In genomic region chr11:97041022-97041899, GRCm38 (mm10) we compare ENCODE assay signal across 8 mouse cellular contexts. TPM values are rescaled to one million over a fixed set of nuclear protein-coding genes. Genes with fewer than 3 reads are reported as not detected.
DNase-seq lines count a peak whose midpoint lies in the region; ATAC-seq and TF ChIP-seq lines count a peak whose summit lies in the region.

Gene Lrrc46, minus strand, starts transcription at chr11:97041407.
Gene Mrpl10, plus strand, starts transcription at chr11:97041560.

- TF ChIP-seq CTCF in stomach, postnatal 0 days (IDR thresholded peaks at IDR 0.05; ENCODE audit: low read depth) = no peak

- peak; percentile 86; the same call in 1 of the 2 replicates for ATAC-seq in cerebellum, adult (ENCODE audit: insufficient number of reproducible peaks, low FRiP score, low TSS enrichment)
- ATAC-seq in forebrain, embryonic 13.5 days = peak; percentile 93
- ATAC-seq in liver, embryonic 16.5 days (ENCODE audit: low read depth) = peak; percentile 87
- peak; percentile 91 for ATAC-seq in neural tube, embryonic 12.5 days (ENCODE audit: low FRiP score, low read depth)
- peak; percentile 90 for ATAC-seq in stomach, postnatal 0 days (ENCODE audit: low FRiP score, low TSS enrichment)

- H3K4me2 ChIP-seq in forebrain, embryonic 13.5 days = peak within 1 kb of the TSS; percentile 75
- peak within 1 kb of the TSS; percentile 77 for H3K4me2 ChIP-seq in liver, embryonic 16.5 days (ENCODE audit: low read depth, low read length)
- H3K4me2 ChIP-seq in neural tube, embryonic 12.5 days (replicated peaks) = peak within 1 kb of the TSS; percentile 77
- H3K4me2 ChIP-seq in stomach, postnatal 0 days (replicated peaks; ENCODE audit: low read depth) = peak within 1 kb of the TSS; percentile 81

- no peak for TF ChIP-seq EP300 in stomach, postnatal 0 days (optimal IDR thresholded peaks at IDR 0.05)

- intact Hi-C loops in heart, postnatal 10 days (cut with DNase I) = no loop called here

- H3K36me3 ChIP-seq in forebrain, embryonic 13.5 days (ENCODE audit: poor library complexity, severe bottlenecking) = peaks cover 20% of the 10 kb centered on the region
- H3K36me3 ChIP-seq in liver, embryonic 16.5 days (ENCODE audit: control insufficient read depth, insufficient read depth) = no peaks in the 10 kb centered on the region; the same call in 1 of the 2 replicates
- peaks cover 13% of the 10 kb centered on the region; the same call in 1 of the 2 replicates for H3K36me3 ChIP-seq in neural tube, embryonic 12.5 days
- H3K36me3 ChIP-seq in stomach, postnatal 0 days (ENCODE audit: control insufficient read depth, insufficient read depth, low read length) = no peaks in the 10 kb centered on the region

- no peaks in the 10 kb centered on the region for H3K9me3 ChIP-seq in forebrain, embryonic 13.5 days (replicated peaks)
- H3K9me3 ChIP-seq in liver, embryonic 16.5 days (replicated peaks; ENCODE audit: control insufficient read depth, low read length) = no peaks in the 10 kb centered on the region
- no peaks in the 10 kb centered on the region for H3K9me3 ChIP-seq in neural tube, embryonic 12.5 days
- H3K9me3 ChIP-seq in stomach, postnatal 0 days (ENCODE audit: control insufficient read depth, low read length) = no peaks in the 10 kb centered on the region

- H3K4me1 ChIP-seq in forebrain, embryonic 13.5 days = peaks cover 11% of the 10 kb centered on the region
- H3K4me1 ChIP-seq in liver, embryonic 16.5 days (ENCODE audit: control insufficient read depth, low read depth, low read length) = peaks cover 12% of the 10 kb centered on the region
- H3K4me1 ChIP-seq in neural tube, embryonic 12.5 days = peaks cover 8% of the 10 kb centered on the region
- 0 out of 2 replicates have a peak, but pooled peaks cover 3% of the 10 kb centered on the region for H3K4me1 ChIP-seq in stomach, postnatal 0 days (replicated peaks; ENCODE audit: control insufficient read depth, insufficient read depth)

- no peaks in the 10 kb centered on the region for H3K27me3 ChIP-seq in forebrain, embryonic 13.5 days
- no peaks in the 10 kb centered on the region for H3K27me3 ChIP-seq in liver, embryonic 16.5 days (ENCODE audit: control insufficient read depth, insufficient read depth, low read depth, low read length)
- H3K27me3 ChIP-seq in neural tube, embryonic 12.5 days (replicated peaks) = no peaks in the 10 kb centered on the region
- no peaks in the 10 kb centered on the region for H3K27me3 ChIP-seq in stomach, postnatal 0 days (ENCODE audit: control insufficient read depth, insufficient read depth, low read length)

- WGBS in forebrain, embryonic 13.5 days = under 1% methylated on average over 40 of the region's 48 CpGs
- WGBS in liver, embryonic 16.5 days (ENCODE audit: insufficient replicate concordance) = under 1% methylated on average over 48 of the region's 48 CpGs
- WGBS in neural tube, embryonic 12.5 days = under 1% methylated on average over 48 of the region's 48 CpGs
- WGBS in stomach, postnatal 0 days = under 1% methylated on average over 43 of the region's 48 CpGs

- peak; percentile 95 for DNase-seq in ES-CJ7 (ENCODE audit: low read depth, low spot score)
- peak; percentile 91 for DNase-seq in heart, postnatal 10 days
- peak; percentile 95 for DNase-seq in kidney, postnatal 4 days
- peak; percentile 96 for DNase-seq in stomach, postnatal 0 days (ENCODE audit: low spot score)

- peak within 1 kb of the TSS; percentile 62; the same call in 1 of the 2 replicates for H3K27ac ChIP-seq in forebrain, embryonic 13.5 days
- H3K27ac ChIP-seq in liver, embryonic 16.5 days (ENCODE audit: low read length) = peak within 1 kb of the TSS; percentile 61
- H3K27ac ChIP-seq in neural tube, embryonic 12.5 days = no peak within 1 kb of the TSS
- H3K27ac ChIP-seq in stomach, postnatal 0 days (replicated peaks) = peak within 1 kb of the TSS; percentile 82

- peak within 1 kb of the TSS; percentile 70 for H3K4me3 ChIP-seq in forebrain, embryonic 13.5 days
- H3K4me3 ChIP-seq in liver, embryonic 16.5 days (ENCODE audit: low read depth, low read length) = peak within 1 kb of the TSS; percentile 79
- peak within 1 kb of the TSS; percentile 76 for H3K4me3 ChIP-seq in neural tube, embryonic 12.5 days
- H3K4me3 ChIP-seq in stomach, postnatal 0 days (ENCODE audit: low read depth, low read length) = peak within 1 kb of the TSS; percentile 72

- H3K9ac ChIP-seq in forebrain, embryonic 13.5 days = peak within 1 kb of the TSS; percentile 85
- peak within 1 kb of the TSS; percentile 82 for H3K9ac ChIP-seq in liver, embryonic 16.5 days (ENCODE audit: low read depth, low read length)
- H3K9ac ChIP-seq in neural tube, embryonic 12.5 days = peak within 1 kb of the TSS; percentile 82
- H3K9ac ChIP-seq in stomach, postnatal 0 days (ENCODE audit: low read length) = peak within 1 kb of the TSS; percentile 95

RNA-seq across cellular contexts. Expression of gene Lrrc46, which starts in this region (rescaled TPM):
- 3.0 and 3.6 TPM in 2 replicates for polyA plus RNA-seq in forebrain, embryonic 13.5 days (2015; fragmentation: Nextera tagmentation; extraction: Ambion mirVana)
- under 1 TPM; 0.31 to 0.45 TPM for total RNA-seq in heart, postnatal 10 days (2021)
- polyA plus RNA-seq in liver, embryonic 16.5 days (2015; fragmentation: Nextera tagmentation; extraction: Ambion mirVana) = 0.40 and 0.41 TPM in 2 replicates
- polyA plus RNA-seq in neural tube, embryonic 12.5 days (2016; fragmentation: Nextera tagmentation; extraction: Ambion mirVana) = 2.2 and 2.9 TPM in 2 replicates
- 0.36 and 0.45 TPM in 2 replicates for polyA plus RNA-seq in stomach, postnatal 0 days (2015; fragmentation: Nextera tagmentation; extraction: Ambion mirVana)

RNA-seq across cellular contexts. Expression of gene Mrpl10, which starts in this region (rescaled TPM):
- 59.3 and 60.7 TPM in 2 replicates for polyA plus RNA-seq in forebrain, embryonic 13.5 days (2015; fragmentation: Nextera tagmentation; extraction: Ambion mirVana)
- total RNA-seq in heart, postnatal 10 days (2021) = 10 to 100 TPM; 85.0 to 86.5 TPM
- 28.8 and 33.5 TPM in 2 replicates for polyA plus RNA-seq in liver, embryonic 16.5 days (2015; fragmentation: Nextera tagmentation; extraction: Ambion mirVana)
- polyA plus RNA-seq in neural tube, embryonic 12.5 days (2016; fragmentation: Nextera tagmentation; extraction: Ambion mirVana) = 66.9 and 68.3 TPM in 2 replicates
- 56.3 and 60.8 TPM in 2 replicates for polyA plus RNA-seq in stomach, postnatal 0 days (2015; fragmentation: Nextera tagmentation; extraction: Ambion mirVana)
